In the genomic region with DNA sequence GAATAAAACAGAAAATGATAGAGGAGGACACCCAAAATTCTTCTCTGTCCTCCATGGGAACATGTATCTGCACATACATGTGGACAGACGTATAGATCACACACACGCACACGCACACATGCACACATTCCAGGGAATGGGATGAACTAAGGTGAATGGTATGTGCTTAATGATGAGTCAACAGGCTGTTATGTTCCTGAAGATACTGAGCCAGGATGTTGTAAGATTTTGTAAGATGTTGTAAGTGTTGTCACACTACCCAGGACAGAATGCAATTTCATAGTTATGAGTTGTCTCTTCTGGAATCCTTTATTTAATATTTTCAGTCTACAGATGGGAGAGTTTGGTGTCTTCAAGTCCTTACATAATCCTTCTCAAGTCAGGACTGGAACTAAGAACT, we compare ENCODE assay signal across 26 mouse cellular contexts.
A peak's percentile ranks its signal among the peaks of the same experiment; 100 is the strongest.
DNase-seq lines count a peak whose midpoint lies in the region; TF ChIP-seq lines count a peak whose summit lies in the region.
"Had no signal": no experiment of that assay in that cellular context is flagged by ENCODE, and none has a peak within 500 bp of the region (broad histone marks: within the 10 kb centered on the region; RNA-seq: fewer than 3 reads in every experiment).

No protein-coding gene starts in this region.

- no peaks in the 10 kb centered on the region for H3K79me2 ChIP-seq in C2C12 (ENCODE audit: control insufficient read depth, insufficient read depth)
- no peaks in the 10 kb centered on the region for H3K79me2 ChIP-seq in myocyte (ENCODE audit: control insufficient read depth, insufficient read depth)

- H3ac ChIP-seq in C2C12 (ENCODE audit: control insufficient read depth, insufficient read length, low read depth): no peak overlapping the region
- no peak overlapping the region for H3ac ChIP-seq in myocyte (ENCODE audit: control insufficient read depth, insufficient read length)

- TF ChIP-seq CTCF in C2C12 (IDR thresholded peaks at IDR 0.05; ENCODE audit: control insufficient read depth, insufficient read depth, insufficient read length): no peak
- no peak for TF ChIP-seq CTCF in embryonic fibroblast, embryonic 13.5 days (IDR thresholded peaks at IDR 0.05; ENCODE audit: borderline replicate concordance, insufficient read depth, low read length)

- no peaks in the 10 kb centered on the region for H3K36me3 ChIP-seq in C2C12 (ENCODE audit: control insufficient read depth, insufficient read depth)
- H3K36me3 ChIP-seq in myocyte (ENCODE audit: control insufficient read depth, insufficient read depth): no peaks in the 10 kb centered on the region
- H3K36me3 ChIP-seq: embryonic facial prominence, embryonic 12.5 days; embryonic facial prominence, embryonic 15.5 days; forebrain, embryonic 10.5 days; G1E; hindbrain, embryonic 12.5 days; hindbrain, embryonic 15.5 days; intestine, embryonic 15.5 days had no signal

- peak; percentile 70 for DNase-seq in 3T3-L1 (ENCODE audit: low read depth, low spot score)
- no peak for DNase-seq in cerebellum, postnatal 25 days
- no peak for DNase-seq in cerebellum, postnatal 10 days
- DNase-seq in left cerebral cortex, postnatal 14 days (ENCODE audit: low spot score in 2 of 2): no peak
- DNase-seq: adrenal gland, adult 8-10 months; adrenal gland, postnatal 25 days; cerebellum, adult 11-12 months; cerebellum, adult 8-10 months; cerebellum, postnatal 14 days; gastrocnemius, postnatal 10 days; gastrocnemius, postnatal 36 days; heart, adult 11 months had no signal

- H3K4me3 ChIP-seq in C2C12 (ENCODE audit: insufficient read depth, poor library complexity, severe bottlenecking): no peak overlapping the region
- no peak overlapping the region for H3K4me3 ChIP-seq in embryonic fibroblast, embryonic 13.5 days (ENCODE audit: insufficient read depth, low read length)
- no peak overlapping the region for H3K4me3 ChIP-seq in myocyte
- H3K4me3 ChIP-seq: embryonic facial prominence, embryonic 12.5 days; embryonic facial prominence, embryonic 15.5 days; erythroblast, embryonic 14.5 days; forebrain, embryonic 10.5 days; forebrain, embryonic 13.5 days; hindbrain, embryonic 12.5 days; hindbrain, embryonic 15.5 days; intestine, embryonic 15.5 days had no signal

- no peaks in the 10 kb centered on the region for H3K27me3 ChIP-seq in C2C12 (ENCODE audit: control insufficient read depth, insufficient read depth, insufficient read length)
- no peaks in the 10 kb centered on the region for H3K27me3 ChIP-seq in myocyte (ENCODE audit: control insufficient read depth, insufficient read depth, insufficient read length)
- H3K27me3 ChIP-seq: CH12.LX; embryonic facial prominence, embryonic 12.5 days; embryonic facial prominence, embryonic 15.5 days; forebrain, embryonic 13.5 days; hindbrain, embryonic 12.5 days; hindbrain, embryonic 15.5 days; intestine, embryonic 15.5 days had no signal

- H3K79me3 ChIP-seq in C2C12 (ENCODE audit: low read depth): no peaks in the 10 kb centered on the region

- intact Hi-C loops in left cerebral cortex, postnatal 14 days (cut with DNase I): no loop called here

- H3K4me1 ChIP-seq in embryonic fibroblast, embryonic 13.5 days (ENCODE audit: control insufficient read depth, insufficient read depth, low read length): peaks cover 2% of the 10 kb centered on the region; the same call in 1 of the 2 replicates
- H3K4me1 ChIP-seq: embryonic facial prominence, embryonic 12.5 days; embryonic facial prominence, embryonic 15.5 days; forebrain, embryonic 13.5 days; hindbrain, embryonic 12.5 days; hindbrain, embryonic 15.5 days; intestine, embryonic 15.5 days had no signal

- H3K4me2 ChIP-seq in myocyte (ENCODE audit: low read depth): no peak overlapping the region
- H3K4me2 ChIP-seq: embryonic facial prominence, embryonic 12.5 days; embryonic facial prominence, embryonic 15.5 days; forebrain, embryonic 13.5 days; heart, embryonic 11.5 days; hindbrain, embryonic 12.5 days; hindbrain, embryonic 15.5 days; intestine, embryonic 15.5 days had no signal

- no peak for TF ChIP-seq POLR2A in embryonic fibroblast, embryonic 13.5 days (IDR thresholded peaks at IDR 0.05; ENCODE audit: low read depth, low read length)
- TF ChIP-seq POLR2A in myocyte (IDR thresholded peaks at IDR 0.05; ENCODE audit: insufficient read length, low read depth): no peak

- peak overlapping the region; percentile 52; the same call in 1 of the 2 replicates for H3K27ac ChIP-seq in embryonic fibroblast, embryonic 13.5 days (ENCODE audit: insufficient read depth, low read length)
- H3K27ac ChIP-seq: embryonic facial prominence, embryonic 12.5 days; embryonic facial prominence, embryonic 15.5 days; forebrain, embryonic 10.5 days; forebrain, embryonic 13.5 days; hindbrain, embryonic 12.5 days; hindbrain, embryonic 15.5 days; intestine, embryonic 15.5 days had no signal

TF ChIP-seq in C2C12, 6 proteins besides CTCF, POLR2A, EP300 and RAD21:
- TF ChIP-seq MYOG (IDR thresholded peaks at IDR 0.05; ENCODE audit: control insufficient read depth, extremely low read depth, insufficient read length) (no peak), CEBPB (IDR thresholded peaks at IDR 0.05; ENCODE audit: low read depth) (peak; percentile 89), MAX (IDR thresholded peaks at IDR 0.05) (no peak), USF1 (IDR thresholded peaks at IDR 0.05; ENCODE audit: low read depth) (no peak), FOSL1 (IDR thresholded peaks at IDR 0.05; ENCODE audit: insufficient read depth, low read length, poor library complexity, severe bottlenecking) (peak; percentile 83)

TF ChIP-seq in myocyte, 11 proteins besides CTCF, POLR2A, EP300 and RAD21:
- TF ChIP-seq CEBPB (IDR thresholded peaks at IDR 0.05; ENCODE audit: insufficient read depth, poor library complexity, severe bottlenecking) (peak; percentile 81), TCF3 (IDR thresholded peaks at IDR 0.05; ENCODE audit: insufficient read length, low read depth) (no peak)
TF ChIP-seq in myocyte: peak in this region for 1.
